Mouse (Mus musculus) bone marrow, adult 2 months (tissue): ENCODE results near the gene Ccdc188.

Experiments used
- CTCF ChIP-seq: fragments of 200-500 bp; IDR thresholded peaks from 2 replicates; pipeline ENCODE4 v1.5.1; 2011; ENCODE audit warnings: low read length, control low read depth; ENCODE audit not compliant: control insufficient read depth, insufficient read depth
- POLR2A ChIP-seq: fragments of 200-500 bp; IDR thresholded peaks from 2 replicates; pipeline ENCODE4 v1.6.1; 2011; ENCODE audit warnings: low read depth, mild to moderate bottlenecking, control low read depth, low read length, borderline replicate concordance; ENCODE audit not compliant: control insufficient read depth

DNA sequence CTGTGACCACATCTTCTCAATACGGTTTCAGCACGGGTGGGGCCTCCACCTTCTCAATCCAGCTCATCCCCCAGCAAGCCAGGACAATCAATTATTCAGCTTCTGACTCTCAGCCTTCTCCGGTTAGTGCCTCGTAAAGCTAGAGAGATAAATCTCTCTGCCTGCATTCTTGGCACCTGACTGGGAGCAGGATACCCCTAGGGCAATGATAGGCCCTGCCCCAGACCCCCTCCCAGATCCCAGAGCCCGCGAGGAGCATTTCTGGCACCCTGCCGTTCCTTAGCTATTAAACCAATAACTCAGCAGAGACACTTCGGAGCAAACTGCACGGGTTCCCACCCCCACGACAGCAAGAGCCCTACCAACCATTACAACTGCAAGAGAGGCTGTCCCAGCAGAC lies 36.3 kb upstream of the Ccdc188 start:
- TF ChIP-seq CTCF (no peak), POLR2A (no peak)
